Mouse (Mus musculus): ENCODE data around the gene Ffar1.

The Ffar1 gene

DNA sequence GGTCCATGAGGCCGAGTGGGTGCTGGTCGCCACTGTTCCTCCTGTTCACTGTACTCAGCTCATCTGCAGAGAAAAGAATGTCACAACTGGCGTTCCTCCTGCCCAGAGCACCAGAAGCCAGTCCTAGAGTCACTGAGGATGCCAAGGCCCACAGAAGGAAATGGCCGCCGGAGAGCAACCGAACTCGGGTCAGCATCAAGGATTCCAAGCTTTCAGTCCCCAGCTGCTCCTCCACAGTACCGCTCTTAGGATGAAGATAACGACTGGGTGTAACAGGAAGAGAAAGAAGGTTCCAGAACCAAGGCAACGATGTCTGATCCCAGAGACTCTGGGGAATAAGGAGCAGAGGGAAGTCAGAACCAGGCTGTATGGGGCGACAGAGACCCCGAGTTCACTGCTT, at the start of gene Ffar1:
Gene Ffar1, minus strand, starts transcription at position 101 of the 400 bp plus-strand sequence.
- no peak for DNase-seq (ENCODE audit: low spot score)

DNA sequence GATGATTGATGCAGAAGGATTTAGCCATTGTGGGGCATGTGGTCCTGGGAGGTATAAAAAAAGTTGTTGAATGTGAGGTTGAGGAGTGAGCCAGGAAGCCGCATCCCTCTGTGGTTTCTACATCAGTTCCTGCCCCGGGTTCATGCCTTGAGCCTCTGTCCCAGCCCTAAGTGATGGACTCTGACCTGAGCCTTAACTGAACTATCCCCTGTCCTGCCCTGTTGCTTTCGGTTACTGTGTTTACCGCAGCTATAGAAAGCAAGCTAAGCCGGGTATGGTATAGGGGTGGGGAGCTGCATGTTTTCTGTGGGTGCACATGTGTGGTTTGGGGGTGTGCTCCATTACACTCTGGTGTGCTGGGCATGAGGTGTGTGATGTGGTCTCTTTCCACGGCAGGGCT, 48.4 kb upstream of the Ffar1 start:
- DNase-seq (ENCODE audit: low spot score) = no peak

DNA sequence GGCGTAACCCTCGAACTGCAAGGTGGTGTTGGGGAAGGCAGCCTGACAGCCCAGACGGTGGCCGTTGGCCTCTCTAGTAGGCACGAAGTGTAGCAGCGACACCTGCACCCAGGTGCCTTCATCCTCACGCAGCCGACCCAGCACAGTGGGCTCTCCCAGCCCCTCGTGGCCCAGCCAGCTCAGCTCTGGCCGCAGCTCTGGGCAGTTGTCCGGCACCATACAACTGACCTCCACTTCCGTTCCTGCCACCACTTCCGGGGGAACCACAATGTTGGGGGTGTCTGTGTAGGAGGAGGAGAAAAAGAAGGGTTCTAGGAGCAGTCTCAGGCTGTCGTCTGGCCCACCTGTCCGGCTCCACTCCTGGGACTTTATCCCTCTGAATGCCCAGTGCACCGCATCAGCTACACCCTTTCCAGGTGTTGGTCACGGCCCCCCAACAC, 47.6 kb upstream of the Ffar1 start:
- no peak for DNase-seq (ENCODE audit: low spot score)

DNA sequence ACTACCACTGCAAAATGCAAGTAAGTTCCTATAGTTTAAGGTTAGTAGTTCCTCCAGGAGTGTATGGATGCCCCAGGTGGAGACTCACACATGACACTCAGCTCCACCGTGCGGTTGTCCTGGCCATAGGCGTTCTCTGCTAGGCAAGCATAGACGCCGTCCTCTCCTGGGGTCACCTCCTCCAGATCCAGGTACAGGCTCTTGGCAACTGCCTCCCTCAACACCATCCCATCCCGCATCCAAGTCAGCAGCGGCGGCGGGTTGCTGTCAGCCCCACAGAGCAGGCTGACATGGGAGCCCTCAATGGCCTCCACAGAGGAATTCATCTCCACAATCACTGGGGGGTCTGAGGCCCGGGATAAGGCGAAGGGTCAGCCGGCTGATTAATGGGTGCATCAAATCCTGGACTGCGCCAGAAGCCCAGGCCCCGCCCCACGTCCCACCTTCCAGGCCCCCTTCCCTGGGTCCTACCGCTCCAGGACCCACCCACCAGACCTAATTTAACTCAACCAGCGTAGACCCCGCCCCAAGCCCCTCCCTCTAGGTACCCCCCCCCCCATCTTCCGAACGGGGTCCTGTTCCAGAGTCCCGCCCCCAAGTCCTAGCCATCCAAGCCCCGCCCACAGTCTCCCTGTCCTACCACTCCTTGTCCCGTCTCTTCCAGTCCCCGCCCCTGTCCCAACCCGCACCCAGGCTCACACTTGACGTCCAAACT, 47.1 kb upstream of the Ffar1 start:
- DNase-seq (ENCODE audit: low spot score) = peak; percentile 79

DNA sequence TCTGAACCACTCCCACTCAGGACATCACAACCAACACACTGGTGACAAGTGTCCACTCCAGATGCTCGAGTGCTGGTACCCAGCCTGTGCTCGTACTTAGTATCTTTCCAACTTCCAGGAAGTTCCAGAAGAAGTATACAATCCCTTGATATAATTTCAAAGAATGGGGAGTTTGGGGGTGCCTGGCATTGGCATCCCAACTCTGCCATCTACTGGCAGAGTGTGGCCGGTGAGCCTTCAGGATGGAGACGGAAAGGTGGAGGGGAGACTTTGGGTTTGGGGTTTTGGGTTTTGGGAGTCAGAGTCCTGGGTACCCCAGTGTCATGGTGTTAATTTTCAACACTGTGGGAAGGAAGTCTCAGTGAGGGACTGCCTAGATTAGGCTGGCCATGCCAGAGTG, 42.7 kb upstream of the Ffar1 start:
- DNase-seq (ENCODE audit: low spot score) = no peak

DNA sequence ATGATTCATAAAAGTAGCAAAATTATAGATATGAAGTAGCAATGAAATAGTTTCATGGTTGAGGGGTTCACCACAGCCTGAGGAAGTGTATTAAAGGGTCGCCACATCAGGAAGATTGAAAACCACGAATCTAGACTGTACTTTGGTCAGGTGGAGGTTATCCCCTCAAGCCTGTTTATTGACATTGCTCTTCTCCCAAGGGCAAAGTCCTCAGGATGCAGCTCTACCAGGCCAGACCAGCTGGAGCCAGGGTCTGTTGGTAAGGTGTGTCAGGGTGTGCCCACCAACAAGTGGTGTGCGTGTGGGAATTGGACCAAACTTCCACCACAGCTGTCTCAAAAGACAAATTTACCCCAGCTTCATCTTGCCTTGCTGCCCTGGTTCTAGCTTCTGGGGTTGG, 33.9 kb upstream of the Ffar1 start:
- no peak for DNase-seq (ENCODE audit: low spot score)

DNA sequence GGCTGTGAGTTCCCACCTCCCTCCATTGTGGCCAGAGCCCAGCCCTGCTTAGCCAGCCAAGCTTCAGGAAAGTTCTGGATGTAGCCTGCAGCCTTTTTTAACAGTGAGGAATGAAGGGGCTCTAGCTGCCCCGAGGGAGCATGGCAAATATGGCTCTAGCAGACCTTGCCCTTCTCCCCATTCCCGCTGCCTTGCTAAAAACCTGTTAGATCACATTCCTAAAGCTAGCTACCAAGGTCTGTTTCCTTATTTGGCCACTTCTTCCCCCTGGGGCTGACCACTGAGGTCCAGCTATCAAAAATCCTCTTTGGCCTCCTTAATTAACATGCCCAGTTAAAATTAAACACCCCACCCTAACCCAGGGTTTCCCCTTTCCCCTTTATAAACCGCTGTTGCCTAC, 31.2 kb upstream of the Ffar1 start:
- peak; percentile 27 for DNase-seq (ENCODE audit: low spot score)

DNA sequence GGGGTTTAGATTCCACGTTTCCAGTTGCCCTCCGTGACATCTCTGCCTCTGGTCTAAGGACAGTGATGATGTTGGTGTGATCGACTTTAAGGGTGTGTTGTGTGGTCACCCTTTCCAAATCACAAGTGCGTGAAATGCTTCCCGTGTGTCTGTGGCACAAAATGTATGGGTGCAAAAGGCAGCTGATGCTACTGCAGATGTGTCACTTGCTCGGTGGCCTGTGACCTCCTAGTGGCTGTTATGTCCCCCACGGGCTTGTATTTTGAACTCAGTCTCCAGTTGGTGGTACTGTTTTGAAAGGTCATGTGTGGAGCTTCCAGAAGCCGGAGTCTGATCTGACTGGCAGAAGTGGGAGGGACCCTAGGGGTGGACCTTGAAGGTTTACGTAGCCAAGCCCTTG, 30.4 kb upstream of the Ffar1 start:
- no peak for DNase-seq (ENCODE audit: low spot score)

DNA sequence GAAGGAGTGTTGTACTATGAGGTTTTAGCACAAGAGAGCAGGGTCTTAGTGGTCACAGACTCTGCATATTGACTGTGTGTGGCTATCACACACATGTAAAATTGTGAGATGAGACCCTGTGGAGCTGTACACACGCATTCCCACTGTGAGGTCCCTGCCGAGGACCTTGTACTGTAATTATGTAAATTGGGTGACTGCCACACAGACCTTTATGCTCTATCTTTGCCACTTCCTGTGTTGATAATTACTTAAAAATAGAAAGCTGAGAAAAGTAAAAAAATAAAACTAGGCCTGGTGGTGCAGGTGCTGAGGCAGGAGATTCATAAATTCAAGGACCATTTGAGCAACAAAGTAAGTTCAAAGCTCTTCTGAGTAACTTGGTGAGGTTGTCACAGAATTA, 29.3 kb upstream of the Ffar1 start:
- no peak for DNase-seq (ENCODE audit: low spot score)

DNA sequence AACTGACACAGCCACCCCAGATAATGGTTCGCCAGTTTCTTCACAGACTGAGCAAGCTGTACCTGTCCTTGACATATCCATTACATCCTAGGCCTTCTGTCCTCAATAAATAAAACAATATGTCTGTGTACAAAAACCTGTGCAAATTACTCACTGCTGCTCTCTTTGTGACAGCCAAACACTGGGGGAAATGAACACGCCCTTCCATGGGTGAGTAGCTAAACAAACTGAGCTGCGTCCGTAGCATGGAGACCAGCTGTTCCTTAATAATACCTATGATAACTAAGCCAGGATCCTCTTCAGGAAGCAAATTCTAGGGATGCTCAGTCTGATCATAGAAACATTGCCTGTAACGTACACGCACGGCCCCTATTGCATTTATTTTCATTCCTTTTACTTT, 27.4 kb upstream of the Ffar1 start:
- DNase-seq (ENCODE audit: low spot score) = no peak

DNA sequence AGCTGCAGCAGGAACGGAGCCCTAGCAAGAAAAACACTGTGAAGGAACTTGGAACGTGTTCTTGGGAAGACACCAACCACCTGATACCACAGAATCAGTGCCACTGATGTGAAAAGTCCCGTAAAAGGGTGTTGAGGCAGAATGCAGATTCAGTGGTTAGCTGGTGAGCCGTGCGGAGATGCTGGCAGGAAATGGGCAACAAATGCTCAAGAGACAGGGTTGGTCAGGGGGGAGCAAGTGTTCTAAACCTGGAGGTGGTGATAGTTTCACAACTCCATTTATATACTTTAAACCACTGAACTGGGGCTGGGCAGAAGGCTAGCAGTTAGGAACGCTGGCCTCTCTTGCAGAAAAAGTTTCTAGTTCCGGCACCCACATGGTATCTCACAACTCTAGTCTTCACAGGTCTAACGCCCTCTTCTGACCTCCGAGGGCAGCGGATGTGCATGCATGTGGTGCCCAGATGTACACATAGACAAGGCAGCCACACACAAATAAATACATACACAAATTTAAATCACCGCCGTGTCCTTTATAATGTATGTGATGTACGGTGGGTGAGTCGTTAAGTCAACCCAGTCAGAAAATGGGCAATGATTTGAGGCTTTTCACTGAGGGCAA, 26.3 kb upstream of the Ffar1 start:
- no peak for DNase-seq (ENCODE audit: low spot score)

DNA sequence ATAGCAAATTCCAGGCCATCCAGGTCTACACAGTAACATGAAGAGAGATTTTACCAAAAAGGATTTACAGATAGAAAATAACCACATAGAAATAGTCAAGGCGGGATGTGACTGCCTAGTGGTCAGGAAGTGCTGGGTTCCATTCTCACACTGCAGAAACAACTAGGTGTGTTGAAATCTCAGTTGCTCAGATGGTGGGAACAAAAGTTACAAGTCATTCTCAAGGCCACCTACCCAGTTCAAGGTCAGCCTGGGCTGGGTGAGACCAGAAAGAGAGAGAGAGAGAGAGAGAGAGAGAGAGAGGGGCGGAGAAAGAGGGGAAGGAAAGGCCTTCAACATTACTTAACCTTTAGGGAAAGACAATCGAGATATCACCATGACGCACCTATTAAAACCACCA, 25.5 kb upstream of the Ffar1 start:
- no peak for DNase-seq (ENCODE audit: low spot score)

DNA sequence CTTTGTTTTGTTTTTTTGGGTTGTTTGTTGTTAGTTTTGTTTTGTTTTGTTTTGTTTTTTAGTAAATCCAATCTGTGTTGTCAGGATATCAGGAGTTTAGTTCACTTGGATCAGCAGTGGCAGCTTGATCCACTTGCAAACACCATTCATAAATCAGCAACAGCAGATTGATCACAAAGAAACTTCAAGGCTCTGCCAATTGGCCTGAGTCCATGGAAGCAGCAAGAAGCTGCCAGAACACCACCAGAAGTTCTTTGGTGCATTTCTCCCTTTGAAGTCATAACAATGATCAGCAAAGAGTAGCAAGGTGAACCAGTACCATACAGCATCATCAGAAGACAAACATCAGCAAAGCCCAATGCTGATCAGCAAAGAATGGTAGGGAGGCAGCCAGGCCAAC, 22.7 kb upstream of the Ffar1 start:
- no peak for DNase-seq (ENCODE audit: low spot score)

DNA sequence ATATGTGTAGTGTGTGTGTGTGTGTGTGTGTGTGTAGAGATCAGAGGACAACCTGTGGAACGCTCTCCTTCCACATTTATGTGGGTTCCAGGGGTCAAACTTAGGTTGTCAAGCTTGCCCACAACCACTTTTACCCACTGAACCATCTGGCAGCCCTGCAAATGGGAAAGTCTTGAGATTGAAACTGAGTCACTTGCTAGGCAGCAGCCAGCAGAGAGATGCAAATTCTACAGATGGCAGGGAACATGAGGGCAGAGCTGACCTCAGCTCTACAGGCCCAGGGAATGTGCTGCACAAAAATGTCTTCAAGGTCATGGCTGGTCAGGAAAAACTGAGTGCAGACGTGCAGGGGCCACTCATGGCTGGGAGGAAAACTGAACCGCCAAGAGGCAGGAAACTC, 20.0 kb upstream of the Ffar1 start:
- no peak for DNase-seq (ENCODE audit: low spot score)

DNA sequence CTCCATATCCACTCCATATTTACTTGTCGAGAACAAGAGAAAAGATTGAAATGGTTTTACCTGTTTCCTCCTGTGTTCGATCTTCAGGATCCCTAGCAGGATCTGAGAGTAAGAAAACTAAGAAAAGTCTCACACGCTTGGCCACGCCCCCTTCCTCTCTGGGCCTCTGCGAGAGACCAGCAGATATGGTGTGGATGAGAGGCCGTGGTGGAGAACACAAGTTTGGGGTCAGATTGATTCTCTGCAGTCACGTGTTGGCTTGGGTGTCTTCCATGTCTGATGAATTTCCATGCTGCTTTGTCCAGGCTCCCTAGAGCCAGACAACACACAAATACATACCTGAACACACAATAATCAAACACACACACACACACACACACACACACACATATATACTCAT, 18.8 kb upstream of the Ffar1 start, which contains the start of gene Cd22:
Gene Cd22, minus strand, starts transcription at position 167 of the 400 bp plus-strand sequence.
- DNase-seq (ENCODE audit: low spot score) = no peak

DNA sequence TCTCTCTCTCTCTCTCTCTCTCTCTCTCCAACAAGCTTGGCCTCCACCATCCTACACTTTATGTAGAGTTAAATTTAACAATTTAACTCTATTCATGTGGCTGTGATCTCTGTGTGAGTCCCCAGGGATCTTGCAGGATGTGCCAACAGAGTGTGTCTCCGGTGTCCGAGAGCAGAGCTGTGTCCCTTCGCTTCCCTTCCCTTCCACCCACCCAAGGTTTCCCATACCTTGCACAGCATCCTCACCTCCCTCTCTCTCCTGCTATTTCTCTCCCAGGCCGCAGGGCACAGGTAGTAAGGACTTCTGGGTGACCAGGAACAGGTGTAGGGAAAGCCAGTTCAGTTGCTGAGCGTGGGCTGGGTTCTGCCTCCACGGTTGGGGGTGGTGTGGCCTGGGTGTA, 17.6 kb upstream of the Ffar1 start:
- DNase-seq (ENCODE audit: low spot score) = no peak

DNA sequence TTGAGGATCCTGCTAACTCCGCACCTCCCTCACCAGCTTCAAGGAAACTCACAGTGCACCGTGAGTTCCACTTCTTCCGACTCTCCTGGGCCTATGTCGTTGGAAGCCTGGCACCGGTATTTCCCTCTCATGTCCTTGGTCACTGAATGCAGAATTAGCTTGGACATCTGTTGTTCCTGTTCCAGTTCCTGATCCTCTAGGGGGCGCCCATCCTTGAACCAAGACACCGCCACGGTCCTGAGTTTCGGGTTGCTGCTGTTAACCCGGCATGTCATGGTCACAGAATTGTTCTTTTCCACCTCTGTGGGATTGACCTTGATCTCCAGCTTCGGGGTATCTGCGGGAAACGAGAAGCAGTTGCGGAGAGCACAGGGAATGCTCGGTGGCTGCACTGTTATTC, 11.7 kb upstream of the Ffar1 start:
- peak; percentile 81 for DNase-seq (ENCODE audit: low spot score)

DNA sequence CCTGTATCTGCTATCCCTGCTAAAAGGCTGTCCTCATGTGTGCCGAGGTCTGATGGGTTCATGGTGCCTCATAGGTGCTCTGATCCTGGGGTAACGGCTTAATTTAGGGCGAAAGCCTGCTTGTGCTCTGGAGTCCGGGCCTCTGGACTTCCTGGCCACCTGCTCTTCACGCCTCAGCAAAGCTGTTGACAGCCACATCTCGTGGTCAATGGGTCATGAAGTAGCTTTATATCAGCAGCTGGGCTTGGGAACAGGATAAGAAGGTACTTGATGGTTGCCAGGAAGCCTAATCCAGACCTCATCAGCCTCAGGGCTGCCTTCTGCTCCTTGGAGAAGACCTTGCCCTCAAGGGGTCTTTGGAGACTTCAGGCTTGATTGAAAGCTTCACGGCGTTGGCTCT, 2.0 kb upstream of the Ffar1 start:
- no peak for DNase-seq (ENCODE audit: low spot score)

DNA sequence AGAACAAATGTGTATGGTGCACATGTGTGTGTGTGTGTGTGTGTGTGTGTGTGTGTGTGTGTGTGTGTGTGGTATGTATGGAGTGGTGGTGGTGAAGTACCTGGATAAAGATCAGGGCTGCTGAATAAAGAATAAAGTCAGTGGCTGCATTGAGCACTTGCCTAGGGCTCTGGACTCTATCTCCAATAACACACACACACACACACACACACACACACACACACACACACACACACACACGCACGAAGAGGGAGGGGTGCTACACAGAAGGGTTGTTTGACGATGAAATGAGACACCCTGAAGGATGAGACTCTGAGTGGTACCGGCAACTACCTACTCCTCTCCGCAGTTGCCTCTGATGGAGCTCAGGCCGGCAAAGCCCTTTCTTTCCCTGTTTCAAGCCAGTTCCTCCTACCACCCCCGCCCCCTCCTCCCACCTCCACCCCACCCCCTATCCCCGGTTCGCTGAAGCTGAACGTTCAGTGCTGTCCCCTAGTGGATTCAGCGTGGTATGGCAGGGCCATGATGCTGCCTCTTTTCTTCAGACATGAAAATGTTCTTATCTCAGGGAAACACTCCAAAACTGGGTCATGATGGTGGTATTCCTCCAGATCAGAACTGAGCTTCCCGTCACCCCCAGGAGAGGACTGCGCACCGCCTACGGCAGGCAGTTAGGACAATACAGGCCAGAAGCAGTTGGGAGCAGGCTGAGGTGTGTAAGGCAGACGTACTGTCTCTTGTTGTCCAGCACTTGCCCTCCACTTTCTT, 1.5 kb downstream of the Ffar1 start:
- peak; percentile 86 for DNase-seq (ENCODE audit: low spot score)

DNA sequence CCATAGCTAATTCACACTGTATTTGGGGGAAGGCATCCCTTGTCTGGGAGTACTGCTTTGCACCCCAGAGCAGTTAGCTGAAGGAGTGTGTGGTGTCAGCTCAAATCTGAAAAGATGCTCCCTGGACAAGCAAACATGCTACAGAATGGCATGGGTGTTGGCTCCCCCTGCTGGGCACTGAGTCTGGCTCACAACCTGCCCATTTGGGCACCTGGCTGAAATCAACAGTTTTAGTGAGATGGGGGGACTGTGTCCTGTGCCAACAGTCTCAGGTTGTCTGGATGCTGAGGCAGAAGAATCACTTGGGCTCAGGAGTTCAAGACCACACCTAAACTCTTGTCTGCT, 2.1 kb downstream of the Ffar1 start:
- peak; percentile 84 for DNase-seq (ENCODE audit: low spot score)

DNA sequence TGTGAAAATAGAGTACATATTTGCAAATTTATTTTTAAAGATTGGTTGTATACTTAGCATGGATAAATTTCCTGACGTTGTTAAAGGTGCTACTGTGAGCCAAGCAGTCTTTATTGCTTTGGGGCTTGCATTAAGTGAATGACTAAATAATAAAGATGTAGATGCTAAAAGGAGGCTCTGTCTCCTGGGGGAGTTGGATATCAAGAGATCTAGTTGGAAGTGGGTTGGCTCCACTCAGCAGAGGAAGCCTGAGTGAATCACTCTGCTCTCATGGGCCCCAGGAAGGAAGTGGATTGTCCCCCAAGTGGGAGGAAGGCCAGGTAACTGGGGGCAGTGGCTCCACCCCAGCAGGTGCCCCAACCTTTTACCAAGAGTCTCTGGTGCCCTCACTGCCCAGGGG, 3.6 kb downstream of the Ffar1 start:
- no peak for DNase-seq (ENCODE audit: low spot score)

DNA sequence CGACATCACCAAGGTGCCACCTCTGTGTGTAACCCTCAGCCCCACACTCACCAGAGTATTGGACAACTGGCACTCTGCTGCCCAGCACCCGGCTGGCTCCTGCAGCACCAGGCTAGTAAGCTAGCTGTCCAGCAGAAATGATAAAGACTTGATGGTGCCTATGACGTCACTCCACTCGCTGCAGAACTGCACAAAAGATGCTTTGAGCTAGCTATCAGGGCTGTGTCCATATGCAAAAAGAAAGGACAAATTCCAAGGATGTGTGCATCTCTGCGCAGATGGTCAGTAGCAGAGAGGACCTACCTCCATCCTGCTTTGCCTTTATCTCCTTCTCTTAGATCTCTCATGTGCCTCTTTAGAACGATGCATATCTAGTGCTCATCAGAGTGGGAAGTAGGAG, 5.3 kb downstream of the Ffar1 start, which contains the start of gene Ffar3:
Gene Ffar3, minus strand, starts transcription at position 101 of the 400 bp plus-strand sequence.
- no peak for DNase-seq (ENCODE audit: low spot score)

DNA sequence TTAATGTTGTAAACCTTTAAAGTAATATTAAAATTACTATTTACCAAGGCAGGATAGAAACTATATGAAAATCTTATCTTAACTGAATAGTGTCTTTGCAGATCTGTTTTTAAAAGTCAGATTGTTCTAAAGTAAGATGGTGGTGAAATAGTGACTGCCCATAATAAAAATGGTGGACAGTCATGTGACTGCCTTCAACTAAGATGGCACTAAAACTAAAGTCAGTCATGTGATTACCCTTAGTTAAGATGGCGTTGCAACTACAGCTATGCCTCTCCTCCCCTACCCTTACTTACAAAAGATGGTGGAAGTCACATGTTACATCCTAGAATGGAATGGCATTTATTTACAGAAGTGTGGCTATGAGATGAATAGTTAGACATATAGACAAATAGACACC, 9.9 kb downstream of the Ffar1 start:
- no peak for DNase-seq (ENCODE audit: low spot score)

Measured in embryo, embryonic 10 days (tissue).